Mouse (Mus musculus) bone marrow macrophage, adult 2 months (primary cell): ENCODE measurements around the gene Borcs5.

Experiments used
- CTCF ChIP-seq: IDR thresholded peaks from 2 replicates; pipeline ENCODE4 v1.5.1; 2012; ENCODE audit warnings: low read depth, mild to moderate bottlenecking, low read length, moderate library complexity
- POLR2A ChIP-seq: IDR thresholded peaks from 2 replicates; pipeline ENCODE4 v1.6.1; 2012; ENCODE audit warnings: mild to moderate bottlenecking, low read depth, low read length, borderline replicate concordance

- TF ChIP-seq CTCF (peak; percentile 46), POLR2A (no peak)
Measured at GRCm38 (mm10) chr6:134620846-134621551, 18.3 kb upstream of the Borcs5 start.
